Mouse (Mus musculus) bone marrow macrophage, adult 2 months (primary cell): ENCODE results near the gene Vstm5.

ENCODE experiments used
- CTCF ChIP-seq: IDR thresholded peaks from 2 replicates; pipeline ENCODE4 v1.5.1; 2012; ENCODE audit warnings: low read depth, mild to moderate bottlenecking, low read length, moderate library complexity
- POLR2A ChIP-seq: IDR thresholded peaks from 2 replicates; pipeline ENCODE4 v1.6.1; 2012; ENCODE audit warnings: mild to moderate bottlenecking, low read depth, low read length, borderline replicate concordance

DNA sequence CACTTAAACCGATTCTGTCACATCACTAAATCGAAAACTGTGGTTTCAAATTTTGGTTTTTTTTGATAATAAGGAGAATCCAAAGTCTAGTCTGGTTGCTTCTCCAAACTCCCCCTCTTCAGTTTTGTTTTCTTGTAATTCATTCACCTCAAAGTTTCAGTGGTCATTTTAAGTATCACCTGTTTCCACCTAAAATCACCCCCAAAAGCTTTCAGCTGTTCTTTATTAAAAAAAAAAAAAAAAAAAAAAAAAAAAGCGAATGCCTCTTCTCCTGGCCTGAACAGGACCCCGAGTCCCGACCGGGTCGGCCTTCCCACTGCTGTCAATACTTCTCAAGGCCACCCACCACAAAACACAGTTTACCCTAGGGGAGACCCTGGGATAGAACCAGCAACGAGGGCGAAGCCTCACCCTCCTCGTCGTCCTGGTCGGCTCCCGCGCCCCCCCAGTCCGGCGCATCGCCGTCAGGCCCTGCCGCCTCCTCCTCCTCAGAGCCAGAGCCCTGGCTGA, 40.3 kb downstream of the Vstm5 start:
- TF ChIP-seq CTCF = no peak
- no peak for TF ChIP-seq POLR2A
